Comparison of ENCODE assay signal across 8 mouse cellular contexts in genomic region chr5:124439447-124440093, GRCm38 (mm10). TPM values are rescaled to one million over a fixed set of nuclear protein-coding genes. Genes with fewer than 3 reads are reported as not detected.
A peak's percentile ranks its signal among the peaks of the same experiment; 100 is the strongest.
DNase-seq lines count a peak whose midpoint lies in the region; ATAC-seq lines count a peak whose summit lies in the region.

Kmt5a (plus strand) TSS chr5:124439930.

- under 1% methylated on average over 34 of the region's 34 CpGs for WGBS in heart, embryonic 14.5 days
- WGBS in liver, embryonic 13.5 days (ENCODE audit: insufficient replicate concordance), result under 1% methylated on average over 34 of the region's 34 CpGs
- under 1% methylated on average over 34 of the region's 34 CpGs for WGBS in stomach, embryonic 16.5 days

- H3K4me1 ChIP-seq in heart, embryonic 14.5 days (ENCODE audit: control insufficient read depth in 2 of 2, insufficient read depth in 2 of 2, low read length in 2 of 2), result peaks cover 2 to 10% of the 10 kb centered on the region in 2 experiments; a peak in 3 of 4 replicates
- peaks cover 48% of the 10 kb centered on the region for H3K4me1 ChIP-seq in liver, embryonic 13.5 days (replicated peaks)
- peaks cover 5% of the 10 kb centered on the region for H3K4me1 ChIP-seq in stomach, embryonic 16.5 days (ENCODE audit: control insufficient read depth, insufficient read depth, low read length)

- no peaks in the 10 kb centered on the region for H3K27me3 ChIP-seq in heart, embryonic 14.5 days (ENCODE audit: control insufficient read depth, insufficient read depth, low read length)
- no peaks in the 10 kb centered on the region for H3K27me3 ChIP-seq in liver, embryonic 13.5 days
- H3K27me3 ChIP-seq in stomach, embryonic 16.5 days (ENCODE audit: control insufficient read depth, insufficient read depth, low read length), result no peaks in the 10 kb centered on the region

- H3K36me3 ChIP-seq in heart, embryonic 14.5 days (ENCODE audit: control insufficient read depth, insufficient read depth, low read length), result no peaks in the 10 kb centered on the region
- H3K36me3 ChIP-seq in liver, embryonic 13.5 days, result peaks cover 8% of the 10 kb centered on the region
- no peaks in the 10 kb centered on the region for H3K36me3 ChIP-seq in stomach, embryonic 16.5 days (ENCODE audit: control insufficient read depth, insufficient read depth, low read length)

- H3K9me3 ChIP-seq in heart, embryonic 14.5 days (ENCODE audit: control insufficient read depth, low read length), result no peaks in the 10 kb centered on the region
- H3K9me3 ChIP-seq in liver, embryonic 13.5 days (replicated peaks), result no peaks in the 10 kb centered on the region
- no peaks in the 10 kb centered on the region for H3K9me3 ChIP-seq in stomach, embryonic 16.5 days (replicated peaks; ENCODE audit: control insufficient read depth, low read length)

- peak within 1 kb of the TSS; percentile 71 to 73 for H3K4me3 ChIP-seq in heart, embryonic 14.5 days (ENCODE audit: control insufficient read depth in 1 of 2, insufficient read depth in 1 of 2, low read depth in 1 of 2, low read length in 2 of 2)
- H3K4me3 ChIP-seq in liver, embryonic 13.5 days (replicated peaks), result peak within 1 kb of the TSS; percentile 97
- H3K4me3 ChIP-seq in stomach, embryonic 16.5 days (replicated peaks; ENCODE audit: low read length), result peak within 1 kb of the TSS; percentile 86

- peak; percentile 96 for ATAC-seq in CD4-positive, CD25-positive, alpha-beta regulatory T cell, adult 4 months
- ATAC-seq in heart, embryonic 14.5 days (ENCODE audit: insufficient number of reproducible peaks, insufficient read depth, low FRiP score, low read depth), result peak; percentile 96
- peak; percentile 95 for ATAC-seq in liver, embryonic 13.5 days (ENCODE audit: low read depth)
- ATAC-seq in stomach, embryonic 16.5 days (ENCODE audit: insufficient read depth, low FRiP score), result peak; percentile 98

- peak within 1 kb of the TSS; percentile 84 to 93 for H3K27ac ChIP-seq in heart, embryonic 14.5 days (replicated peaks in 1 of 2; ENCODE audit: control insufficient read depth in 1 of 2, insufficient read depth in 1 of 2, low read depth in 2 of 2, low read length in 2 of 2)
- peak within 1 kb of the TSS; percentile 94 for H3K27ac ChIP-seq in liver, embryonic 13.5 days
- peak within 1 kb of the TSS; percentile 89 for H3K27ac ChIP-seq in stomach, embryonic 16.5 days (ENCODE audit: low read length)

- peak within 1 kb of the TSS; percentile 93 for H3K4me2 ChIP-seq in heart, embryonic 14.5 days (ENCODE audit: low read length)
- H3K4me2 ChIP-seq in liver, embryonic 13.5 days, result peak within 1 kb of the TSS; percentile 83
- peak within 1 kb of the TSS; percentile 89 for H3K4me2 ChIP-seq in stomach, embryonic 16.5 days (ENCODE audit: low read depth, low read length)

- DNase-seq in c-Kit-negative CD71-positive TER-119-positive erythroid progenitor cells, embryonic 14.5 days (ENCODE audit: low read depth, low spot score), result peak; percentile 94
- DNase-seq in fibroblast of lung, adult 2 months (ENCODE audit: low read depth), result peak; percentile 87
- peak; percentile 97 for DNase-seq in kidney, postnatal 14 days
- peak; percentile 97 for DNase-seq in liver, embryonic 13.5 days
- DNase-seq in neural tube, embryonic 10.5 days (ENCODE audit: extremely low spot score, low spot score), result peak; percentile 92

- peak within 1 kb of the TSS; percentile 86 for H3K9ac ChIP-seq in heart, embryonic 14.5 days (ENCODE audit: low read length)
- H3K9ac ChIP-seq in liver, embryonic 13.5 days, result peak within 1 kb of the TSS; percentile 99
- peak within 1 kb of the TSS; percentile 80 for H3K9ac ChIP-seq in stomach, embryonic 16.5 days (ENCODE audit: low read length)

RNA-seq across cellular contexts. Expression of gene Kmt5a, which starts in this region (rescaled TPM):
- polyA plus RNA-seq in CD4-positive, CD25-positive, alpha-beta regulatory T cell, adult 4 months (2017; shearing (Covaris generic)), result 10 to 100 TPM; 19.8 to 19.9 TPM
- 86.6 and 87.8 TPM in 2 replicates for polyA plus RNA-seq in heart, embryonic 14.5 days (2014; fragmentation: Nextera tagmentation; extraction: Ambion mirVana)
- polyA plus RNA-seq in liver, embryonic 13.5 days (2015; fragmentation: Nextera tagmentation; extraction: Ambion mirVana), result 45.4 and 58.4 TPM in 2 replicates
- 50.4 and 51.7 TPM in 2 replicates for polyA plus RNA-seq in stomach, embryonic 16.5 days (2015; fragmentation: Nextera tagmentation; extraction: Ambion mirVana)

Comparison
In these comparisons a context has a peak if more than half of its experiments do, and no peak if none do; other contexts are left out.
1. Peak in every context shown above with its lines: DNase-seq, ATAC-seq, H3K4me3 ChIP-seq and H3K27ac ChIP-seq.